Mouse (Mus musculus) ES-E14 (cell line): ENCODE results near the gene Krt80. TPM values are rescaled to one million over a fixed set of nuclear protein-coding genes. Genes with fewer than 3 reads are reported as not detected.
"Not testable (repeated sequence)": the region's sequence is repeated elsewhere in the genome, so short reads cannot be mapped to it uniquely, and the experiment has no call there.

ENCODE experiments used
- DNase-seq: peaks from one replicate; pipeline ENCODE4 v3.0.0-alpha.2; 2013; ENCODE audit warnings: low read depth, low spot score
- H3K27ac ChIP-seq: 2 replicates; pipeline ENCODE4 v1.5.1; 2012; ENCODE audit warnings: low read depth, mild to moderate bottlenecking, low read length, moderate library complexity, mixed read lengths; ENCODE audit not compliant: poor library complexity, insufficient read depth, severe bottlenecking
- H3K36me3 ChIP-seq: 2 replicates; pipeline ENCODE4 v1.6.1; 2012; ENCODE audit warnings: mild to moderate bottlenecking, low read length, moderate library complexity, mixed read lengths; ENCODE audit not compliant: control insufficient read depth, poor library complexity, insufficient read depth, severe bottlenecking
- H3K4me1 ChIP-seq, 2 experiments: fragments of 150-350 bp in 1 of 2; sonication (generic) in 1 of 2; 2 replicates each; pipeline ENCODE4 v1.6.1; 2012; ENCODE audit warnings: low read length in 2 of 2, mild to moderate bottlenecking in 1 of 2, mixed read lengths in 1 of 2; ENCODE audit not compliant: control insufficient read depth in 2 of 2, insufficient read depth in 2 of 2, poor library complexity in 1 of 2
- H3K4me3 ChIP-seq, 2 experiments: fragments of 150-350 bp in 1 of 2; sonication (generic) in 1 of 2; 2 replicates each; pipeline ENCODE4 v1.5.1; 2012; ENCODE audit warnings: low read length in 2 of 2, low read depth in 1 of 2, mild to moderate bottlenecking in 1 of 2, mixed read lengths in 1 of 2; ENCODE audit not compliant: insufficient read depth in 1 of 2, poor library complexity in 1 of 2, severe bottlenecking in 1 of 2
- H3K9ac ChIP-seq: 2 replicates; pipeline ENCODE4 v1.6.1; 2012; ENCODE audit warnings: low read depth, mild to moderate bottlenecking, low read length, mixed read lengths; ENCODE audit not compliant: poor library complexity, insufficient read depth, severe bottlenecking
- H3K9me3 ChIP-seq: fragments of 150-350 bp; sonication (generic); 2 replicates; pipeline ENCODE4 v1.6.1; 2012; ENCODE audit warnings: low read depth, mild to moderate bottlenecking, low read length; ENCODE audit not compliant: control insufficient read depth, insufficient read depth
- CHD2 ChIP-seq: IDR thresholded peaks from 2 replicates; pipeline ENCODE4 v1.6.1; 2014; ENCODE audit warnings: mild to moderate bottlenecking, low read depth, low read length, inconsistent platforms
- HCFC1 ChIP-seq: IDR thresholded peaks from 2 replicates; pipeline ENCODE4 v1.6.1; 2012; ENCODE audit warnings: low read length, inconsistent platforms, borderline replicate concordance; ENCODE audit not compliant: insufficient read depth
- MAFK ChIP-seq: IDR thresholded peaks from 2 replicates; pipeline ENCODE4 v1.6.1; 2014; ENCODE audit warnings: mild to moderate bottlenecking, low read depth, low read length, inconsistent platforms; ENCODE audit not compliant: insufficient read depth
- ZC3H11A ChIP-seq: IDR thresholded peaks from 2 replicates; pipeline ENCODE4 v1.6.1; 2012; ENCODE audit warnings: low read depth, mild to moderate bottlenecking, inconsistent platforms, low read length, borderline replicate concordance
- ZNF384 ChIP-seq: IDR thresholded peaks from 2 replicates; pipeline ENCODE4 v1.6.1; 2012; ENCODE audit warnings: low read depth, low read length, inconsistent platforms
- in situ Hi-C, 2 experiments: fragments of 600-800 bp; cut with MboI; formaldehyde crosslinking; loops; one replicate each; pipeline ENCODE4 v1.15.1; 2025; ENCODE audit warnings: low sequenced_read_pairs in 2 of 2, inconsistent platforms in 1 of 2; ENCODE audit not compliant: unreplicated experiment in 2 of 2
- total RNA-seq: library from RNA; depleted of rRNA; stranded (reverse); fragments of 300-350 nt; gene quantifications from 2 replicates; pipeline ENCODE4 v1.2.3, GENCODE M21; 2012

The Krt80 gene
- total RNA-seq, 1 experiment: 0.18 TPM

DNA sequence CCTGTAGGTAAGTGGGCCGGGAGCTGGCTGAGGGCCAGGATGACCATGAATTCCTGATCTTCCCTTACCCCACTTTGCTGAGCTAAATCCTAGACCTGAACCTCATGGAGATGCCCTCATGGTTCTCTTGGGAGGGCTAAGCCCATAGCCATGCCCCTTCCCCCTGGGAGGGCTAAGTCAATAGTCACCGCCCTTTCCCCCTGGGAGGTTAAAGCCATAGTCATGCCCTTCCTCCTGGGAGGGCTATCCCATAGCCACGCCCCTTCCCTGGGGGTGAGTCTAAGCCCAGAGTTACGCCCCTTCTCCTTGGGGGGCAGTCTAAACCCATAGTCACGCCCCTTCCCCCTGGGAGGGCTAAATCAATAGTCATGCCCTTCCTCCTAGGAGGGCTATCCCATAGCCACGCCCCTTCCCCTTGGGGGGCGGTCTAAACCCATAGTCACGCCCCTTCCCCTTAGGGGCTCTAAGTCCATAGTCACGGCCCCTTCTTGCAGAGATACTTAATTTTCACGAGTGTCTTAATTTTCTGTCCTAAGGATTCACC is 43.9 kb downstream of the Krt80 start:
- H3K9me3 ChIP-seq: no peaks in the 10 kb centered on the region
- TF ChIP-seq MAFK (no peak), CHD2 (no peak), ZNF384 (no peak), HCFC1 (no peak), ZC3H11A (no peak)
- no peak overlapping the region for H3K4me3 ChIP-seq
- no peaks in the 10 kb centered on the region for H3K36me3 ChIP-seq
- DNase-seq: peak; percentile 79
- no peak overlapping the region for H3K27ac ChIP-seq
- in situ Hi-C loops: loop anchor here in 1 of 2 experiments (25.0 kb wide), 1 partner anchor 661 kb away; no protein-coding TSS in a partner anchor
- H3K9ac ChIP-seq: no peak overlapping the region
- H3K4me1 ChIP-seq: peaks cover 0 to 17% of the 10 kb centered on the region in 2 experiments; a peak in 1 of 4 replicates

DNA sequence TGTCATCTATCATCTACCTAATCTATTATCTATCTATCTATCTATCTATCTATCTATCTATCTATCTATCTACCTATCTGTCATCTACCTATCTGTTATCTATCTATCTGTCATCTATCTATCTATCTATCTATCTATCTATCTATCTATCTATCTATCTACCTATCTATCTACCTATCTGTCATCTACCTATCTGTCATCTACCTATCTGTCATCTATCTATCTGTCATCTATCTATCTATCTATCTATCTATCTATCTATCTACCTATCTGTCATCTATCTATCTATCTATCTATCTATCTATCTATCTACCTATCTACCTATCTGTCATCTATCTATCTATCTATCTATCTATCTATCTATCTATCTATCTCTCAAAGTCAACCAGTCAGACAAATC is 45.6 kb downstream of the Krt80 start:
- H3K9me3 ChIP-seq, DNase-seq, H3K36me3 ChIP-seq, in situ Hi-C loops, H3K9ac ChIP-seq, H3K27ac ChIP-seq, H3K4me3 ChIP-seq: not testable (repeated sequence)
- peaks cover 0 to 12% of the 10 kb centered on the region in 2 experiments; a peak in 1 of 4 replicates for H3K4me1 ChIP-seq

DNA sequence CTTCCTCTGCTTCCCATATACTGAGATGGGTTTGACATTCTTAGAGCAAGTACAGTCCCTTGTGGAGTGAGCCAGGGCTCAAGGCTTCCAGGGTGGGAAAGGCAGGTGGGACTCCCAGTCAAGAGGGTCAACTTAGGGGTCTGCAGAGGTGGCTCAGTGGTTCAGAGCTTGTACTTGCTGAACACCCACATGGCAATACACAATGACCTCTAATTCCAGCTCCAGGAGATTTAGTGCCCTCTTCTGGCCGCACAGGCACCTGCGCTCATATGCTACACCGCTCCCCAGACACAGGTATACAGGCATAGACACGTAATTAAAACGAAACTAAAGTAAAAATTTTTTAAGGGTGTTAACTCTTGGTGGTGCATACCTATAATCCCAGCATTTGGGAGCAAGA is 46.5 kb downstream of the Krt80 start:
- no peak for TF ChIP-seq CHD2
- no peak for TF ChIP-seq ZC3H11A
- TF ChIP-seq HCFC1: no peak
- TF ChIP-seq MAFK: no peak
- no peak for TF ChIP-seq ZNF384
- in situ Hi-C loops: no loop called here
- H3K27ac ChIP-seq: no peak overlapping the region
- no peak for DNase-seq
- H3K9me3 ChIP-seq: no peaks in the 10 kb centered on the region
- no peaks in the 10 kb centered on the region for H3K36me3 ChIP-seq
- H3K4me1 ChIP-seq: peaks cover 0 to 6% of the 10 kb centered on the region in 2 experiments; a peak in 1 of 4 replicates
- H3K9ac ChIP-seq: no peak overlapping the region
- H3K4me3 ChIP-seq: no peak overlapping the region

DNA sequence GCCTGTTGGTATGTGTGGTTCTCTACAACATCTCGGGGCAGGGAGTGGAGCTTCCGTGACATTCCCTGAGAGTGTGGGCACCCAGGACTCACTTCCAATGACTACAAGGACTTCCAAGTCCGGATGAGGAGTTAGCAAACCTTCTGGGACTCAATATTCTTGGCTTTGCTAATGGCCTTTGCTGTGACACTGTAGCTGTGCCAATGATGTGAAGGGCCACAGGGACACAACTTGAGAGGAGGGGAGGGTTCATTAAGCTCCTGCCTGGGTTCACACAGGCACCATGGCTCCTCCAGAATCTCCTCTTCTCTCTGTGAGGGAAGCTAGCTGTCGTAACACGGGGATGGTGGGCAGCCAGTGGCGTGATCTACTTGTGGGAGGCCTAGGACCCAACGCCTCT is 47.3 kb downstream of the Krt80 start:
- TF ChIP-seq MAFK: no peak
- TF ChIP-seq ZNF384: no peak
- TF ChIP-seq ZC3H11A: no peak
- no peak for TF ChIP-seq CHD2
- no peak for TF ChIP-seq HCFC1
- H3K4me3 ChIP-seq: no peak overlapping the region
- no peak for DNase-seq
- no peak overlapping the region for H3K9ac ChIP-seq
- H3K4me1 ChIP-seq: peaks cover 0 to 5% of the 10 kb centered on the region in 2 experiments; a peak in 1 of 4 replicates
- no peak overlapping the region; the same call in 1 of the 2 replicates for H3K27ac ChIP-seq
- in situ Hi-C loops: no loop called here
- H3K9me3 ChIP-seq: no peaks in the 10 kb centered on the region
- H3K36me3 ChIP-seq: no peaks in the 10 kb centered on the region

DNA sequence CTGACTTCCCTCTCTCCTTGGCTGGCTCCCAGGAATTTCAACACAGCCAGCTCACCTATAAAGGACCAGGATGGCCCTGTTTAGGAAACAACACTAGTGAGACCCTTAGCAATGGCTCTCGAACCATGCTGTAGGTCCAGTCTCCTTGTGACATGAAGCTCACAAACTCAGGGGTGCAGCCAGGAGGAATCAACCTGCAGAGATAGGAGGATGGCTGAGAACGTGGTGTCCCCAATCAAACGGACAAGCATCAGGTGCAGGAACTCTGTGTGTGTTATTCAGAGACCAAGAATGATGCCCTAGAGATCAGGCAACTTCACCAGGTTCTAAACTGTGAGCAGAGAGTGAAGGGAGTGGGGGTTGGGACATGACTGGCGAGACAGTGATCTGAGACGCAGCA is 47.9 kb downstream of the Krt80 start:
- in situ Hi-C loops: no loop called here
- Histone ChIP-seq H3K9ac (no peak overlapping the region), H3K4me3 (no peak overlapping the region), H3K9me3 (no peaks in the 10 kb centered on the region), H3K36me3 (no peaks in the 10 kb centered on the region), H3K27ac (no peak overlapping the region; the same call in 1 of the 2 replicates), H3K4me1 (peaks cover 0 to 4% of the 10 kb centered on the region in 2 experiments; a peak in 2 of 4 replicates)
- TF ChIP-seq MAFK (no peak), CHD2 (no peak), HCFC1 (no peak), ZNF384 (no peak), ZC3H11A (no peak)
- no peak for DNase-seq
